Mouse (Mus musculus): ENCODE measurements at regions not wholly inside any gene's neighbourhood (a gene's known extent, or its start where the extent isn't known, plus 50 kb on each side); places are given as distances from the start of the nearest gene placed in this dataset.
A peak's percentile ranks its signal among the peaks of the same experiment; 100 is the strongest.

DNA sequence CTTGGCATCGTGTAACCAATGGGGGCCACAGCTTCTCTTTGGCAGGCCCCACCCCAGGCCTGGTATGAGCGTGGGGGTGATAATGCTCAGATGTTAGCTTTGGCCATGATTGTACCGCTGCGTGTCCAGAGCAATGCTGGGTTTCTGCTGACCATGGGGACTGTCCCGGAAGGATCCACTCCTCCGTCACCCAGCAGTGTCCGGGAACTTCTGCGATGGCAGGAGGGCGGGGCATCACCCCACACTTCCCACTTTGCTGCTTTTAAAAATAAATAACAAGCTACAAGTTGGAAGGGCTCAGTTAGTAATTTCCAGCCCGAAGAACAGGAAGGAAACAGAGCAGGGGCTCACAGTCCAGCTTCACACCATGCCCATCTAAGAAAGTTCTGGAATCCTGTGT is 116.7 kb upstream of the Ptpn1 start:
- no peak for ATAC-seq

DNA sequence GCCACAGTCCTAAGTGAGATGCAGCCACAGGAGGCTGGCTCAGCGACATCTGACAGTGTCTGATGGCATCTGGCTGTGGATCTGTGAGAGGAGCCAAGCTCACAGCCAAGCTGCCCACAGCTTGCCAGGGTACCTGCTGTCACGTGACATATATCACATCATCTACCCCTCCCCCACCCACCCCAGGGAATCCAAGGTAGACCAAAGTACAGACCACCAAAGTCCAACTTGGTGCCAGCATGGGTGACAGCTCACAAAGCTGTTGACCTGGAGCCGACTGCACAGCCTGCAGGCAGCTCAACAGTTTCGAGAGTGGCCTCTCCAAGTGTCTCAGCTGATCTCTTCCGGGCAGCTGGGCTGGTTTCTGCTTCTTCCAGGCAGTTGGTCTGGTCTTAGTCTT is 119.6 kb upstream of the Tmem189 start:
- no peak for ATAC-seq

DNA sequence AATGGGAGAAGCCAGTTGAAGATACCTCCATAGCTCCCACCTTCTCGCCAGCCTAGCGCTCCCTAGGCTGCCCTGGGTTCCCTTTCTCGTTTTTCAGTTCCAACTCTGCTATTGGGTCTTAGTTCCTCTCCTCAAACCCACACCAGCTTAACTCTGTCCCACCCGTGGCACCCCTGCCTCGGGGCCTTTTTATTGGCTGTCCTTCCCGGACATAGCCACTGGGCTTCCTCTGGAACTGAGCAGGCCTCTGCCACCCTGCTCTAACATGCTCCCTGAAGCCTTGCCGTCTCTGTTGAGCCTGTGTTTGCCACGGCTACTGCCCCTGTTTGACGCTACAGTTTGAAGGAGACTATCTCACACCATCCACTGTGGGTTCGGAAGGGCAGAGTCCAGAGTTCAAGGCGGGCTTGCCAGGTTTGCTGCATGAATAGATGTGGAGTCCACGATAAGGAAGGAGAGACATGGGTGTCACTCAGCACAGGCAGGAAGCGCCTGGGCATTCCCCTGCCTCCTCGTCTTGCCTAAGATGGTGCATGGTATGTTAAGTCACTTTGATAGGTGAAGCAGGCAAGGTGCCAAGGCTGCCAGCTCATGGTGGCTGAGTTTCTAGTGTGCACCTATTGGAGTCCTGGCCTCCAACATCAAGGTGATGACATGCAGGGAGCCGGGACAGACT is 116.1 kb upstream of the Tmem189 start:
- peak; percentile 79 for ATAC-seq

DNA sequence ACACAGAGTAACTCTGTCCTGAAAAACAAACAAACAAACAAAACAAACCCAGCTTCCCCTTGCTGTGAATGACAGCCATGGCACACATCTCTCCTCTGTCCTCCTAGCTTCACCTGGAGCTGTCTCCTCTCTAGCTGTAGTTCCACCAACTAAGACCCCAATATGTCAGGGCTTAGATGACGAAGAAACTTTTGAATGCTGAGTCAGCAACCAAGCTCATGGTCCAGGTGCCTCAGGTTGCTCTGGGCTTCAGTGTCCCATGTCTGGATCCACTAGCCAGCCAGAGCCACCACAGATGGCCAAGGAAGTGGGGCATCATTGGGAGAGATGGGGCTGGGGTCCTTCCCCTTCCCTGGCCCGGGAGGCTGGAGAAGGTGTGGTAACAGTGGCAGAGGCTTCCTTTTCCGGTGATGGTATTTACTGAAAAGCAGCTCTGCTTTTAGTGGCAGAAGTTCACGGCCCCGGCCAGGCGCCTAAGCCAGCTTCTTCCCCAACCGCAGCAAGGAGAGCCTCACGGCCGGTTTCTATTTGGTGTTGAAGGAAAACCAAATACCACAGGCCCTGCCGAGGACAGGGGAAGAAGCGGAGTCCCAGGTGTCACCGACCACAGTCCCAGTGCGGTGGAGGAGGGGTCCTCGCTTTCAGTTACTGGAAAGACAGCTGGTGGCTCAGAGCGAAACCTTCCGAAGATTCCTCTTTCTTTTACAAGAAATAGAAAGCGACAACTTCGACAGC is 115.0 kb upstream of the Tmem189 start:
- ATAC-seq = peak; percentile 42

DNA sequence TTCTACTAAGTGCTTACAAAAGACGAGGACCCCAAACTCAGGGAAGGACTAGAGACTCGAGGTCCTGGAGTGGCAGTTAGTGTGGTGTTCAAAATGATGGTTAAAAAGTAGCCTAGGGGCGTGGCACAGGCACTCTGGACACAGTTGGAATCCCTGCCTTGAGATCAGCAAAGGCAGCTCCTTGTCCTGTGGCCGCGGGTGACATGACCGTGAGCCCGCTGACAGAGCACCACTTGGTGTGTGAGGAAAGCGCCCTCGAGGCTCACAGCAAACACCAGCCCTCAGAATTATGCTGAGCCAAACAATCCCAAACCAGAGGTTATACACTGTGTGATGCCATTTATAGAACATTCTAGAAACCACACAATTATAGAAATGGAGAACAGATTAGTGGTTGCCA is 112.9 kb upstream of the Tmem189 start:
- no peak for ATAC-seq

DNA sequence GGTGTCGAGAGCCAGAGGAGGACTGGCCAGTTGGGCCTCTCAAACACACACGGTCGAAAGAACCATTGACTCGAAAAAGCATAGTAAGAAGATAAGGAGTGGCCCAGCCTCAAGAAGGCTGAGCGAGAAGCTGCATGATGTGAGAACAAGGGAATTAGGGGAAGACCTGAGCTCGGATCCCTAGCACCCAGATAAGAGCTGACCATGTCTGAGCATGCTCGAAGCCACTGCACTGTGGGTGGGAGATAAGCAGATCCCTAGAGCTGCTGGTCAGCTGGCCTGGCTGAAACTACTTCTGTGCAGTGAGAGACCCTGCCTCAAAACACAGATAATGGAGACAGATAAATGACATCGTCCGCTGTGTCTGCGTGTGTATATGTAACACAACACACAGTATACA is 111.8 kb upstream of the Tmem189 start:
- ATAC-seq = no peak

DNA sequence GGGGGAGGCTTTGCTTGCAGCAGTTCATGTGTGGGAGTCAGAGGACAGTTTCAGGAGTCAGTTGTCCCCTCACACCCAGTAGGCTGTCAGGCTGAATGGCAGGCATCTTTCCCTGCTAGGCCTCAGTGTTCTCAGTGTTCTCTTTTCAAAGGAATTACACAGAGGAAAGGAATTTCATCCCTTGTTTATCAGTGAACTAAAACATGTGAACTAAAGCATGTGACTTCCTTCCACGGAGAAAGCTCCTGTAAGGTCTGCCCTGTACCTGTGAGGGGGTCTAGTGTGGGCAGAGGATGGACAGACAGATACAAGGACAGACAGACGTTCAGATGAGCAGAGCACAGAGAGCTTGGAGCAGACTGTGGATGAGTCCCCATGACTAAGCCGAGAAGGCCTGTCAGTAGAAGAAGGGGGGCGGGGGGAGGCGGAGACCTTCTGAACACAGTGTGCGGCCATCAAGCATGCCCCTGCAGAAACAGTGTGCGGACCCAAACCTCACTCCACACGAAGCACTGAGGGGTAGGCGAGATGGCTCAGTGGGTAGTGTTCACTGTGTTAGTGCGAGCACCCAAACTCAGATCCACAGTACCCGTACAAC is 111.1 kb upstream of the Tmem189 start:
- ATAC-seq = no peak

DNA sequence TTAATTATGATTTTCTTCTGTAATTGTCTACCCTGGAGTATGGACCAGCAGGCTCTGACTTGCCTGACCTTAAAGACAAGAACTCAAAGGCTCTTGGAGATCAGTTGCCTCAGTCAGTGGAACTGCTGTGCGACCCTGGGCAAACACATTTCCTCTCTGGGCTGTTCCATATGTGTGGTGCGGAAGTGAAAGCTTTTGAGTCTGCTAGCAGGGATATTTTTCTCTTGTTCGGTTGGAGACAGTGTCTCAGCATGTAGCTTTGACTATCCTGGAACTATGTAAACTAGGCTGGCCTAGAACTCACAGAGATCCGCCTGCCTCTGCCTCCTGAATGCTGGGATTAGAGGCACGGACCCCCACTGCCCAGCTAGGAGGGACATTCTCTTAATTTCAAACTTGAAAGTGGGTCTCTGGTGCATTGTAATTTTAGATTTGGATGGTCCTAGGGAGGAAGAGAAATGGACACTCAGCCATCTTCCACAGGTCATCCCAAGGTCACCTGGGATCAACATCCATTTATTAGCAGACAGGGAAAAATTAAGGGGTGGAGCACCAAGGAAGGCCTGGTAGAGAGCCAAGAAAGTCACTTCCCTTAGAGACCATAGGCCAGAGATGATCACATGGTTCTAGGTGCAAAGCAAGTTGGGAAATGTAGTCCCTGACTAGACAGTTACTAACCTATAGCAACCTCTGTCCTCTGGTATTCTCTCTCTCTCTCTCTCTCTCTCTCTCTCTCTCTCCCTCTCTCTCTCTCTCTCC is 110.2 kb upstream of the Tmem189 start:
- no peak for ATAC-seq

DNA sequence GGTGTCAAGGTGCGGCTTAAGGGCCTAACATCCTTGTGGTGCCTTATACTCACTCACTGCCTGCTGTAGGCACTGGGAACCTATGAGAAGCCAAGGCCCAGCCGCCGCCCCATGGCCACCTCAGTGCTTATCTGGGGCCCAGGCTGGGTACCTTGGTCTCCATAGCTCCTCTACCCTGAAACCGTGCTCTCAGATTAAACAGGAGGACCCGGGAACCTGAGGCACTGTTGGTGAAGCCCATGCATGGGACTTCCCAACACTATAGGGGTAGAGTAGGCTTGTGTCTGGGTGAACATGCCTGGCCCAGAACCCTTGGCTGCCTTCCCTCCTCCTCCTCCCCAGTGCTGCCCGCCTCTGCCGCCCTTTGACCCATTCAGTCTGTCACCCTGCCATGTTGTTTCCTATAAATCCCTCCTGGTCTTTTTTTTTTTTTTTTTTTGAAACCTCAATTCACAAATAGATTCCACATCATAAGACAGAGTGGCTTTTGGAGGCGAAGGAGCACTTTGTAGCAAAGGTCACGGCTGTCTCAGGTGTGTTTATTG is 109.4 kb upstream of the Tmem189 start:
- ATAC-seq = no peak

DNA sequence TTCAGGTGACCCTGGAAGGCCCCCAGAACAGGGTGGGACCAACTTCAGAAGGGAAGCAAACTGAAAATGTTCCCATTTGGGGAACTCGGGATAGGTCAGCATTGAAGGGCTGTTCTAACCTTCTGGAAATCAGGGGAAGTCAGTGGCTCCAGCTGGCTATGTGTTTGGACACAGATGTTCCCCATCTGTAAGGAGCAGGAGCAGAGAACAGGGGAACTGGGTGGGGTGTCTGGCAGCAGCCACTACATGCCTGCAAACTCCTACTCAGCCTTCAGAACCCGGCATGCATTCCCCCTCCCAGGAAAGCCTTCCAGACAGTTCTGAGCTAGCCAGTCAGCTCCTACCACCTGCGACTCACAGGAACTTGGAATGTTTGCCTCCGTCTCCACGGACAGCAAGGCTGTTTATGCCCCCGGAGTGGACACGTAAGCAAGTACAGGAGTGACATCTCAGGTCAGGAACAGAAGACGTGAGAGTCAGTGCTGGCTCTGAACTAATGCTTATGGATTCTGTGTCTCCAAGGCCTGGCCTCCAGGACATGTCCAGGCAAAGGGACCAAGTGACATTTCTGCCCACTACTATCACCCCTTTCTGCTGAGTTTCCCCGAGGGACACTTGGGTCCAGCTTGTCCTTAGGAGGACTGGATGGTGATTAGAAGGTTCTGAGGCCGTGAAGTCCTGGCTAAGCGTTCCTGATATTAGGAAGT is 108.6 kb upstream of the Tmem189 start:
- ATAC-seq = no peak

DNA sequence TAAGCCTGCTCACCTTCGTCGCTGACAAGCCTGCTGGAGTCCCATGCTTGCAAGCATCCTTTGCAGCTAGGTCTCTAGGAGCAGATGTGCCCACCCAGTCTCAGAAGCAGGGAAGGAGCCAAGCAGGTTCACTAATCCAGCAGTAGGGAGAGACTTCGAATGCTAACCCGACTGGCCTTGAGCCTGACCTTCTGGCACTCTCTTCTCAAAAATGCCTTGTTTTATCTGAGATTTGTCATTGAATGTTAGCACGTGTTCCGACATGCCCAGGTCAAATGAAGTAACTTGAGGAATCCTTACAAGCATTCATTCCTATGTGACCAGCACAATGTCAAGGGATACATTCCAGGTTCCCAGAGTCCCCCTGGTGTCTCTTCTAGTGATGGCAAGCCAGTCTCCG is 105.9 kb upstream of the Tmem189 start:
- ATAC-seq = no peak

DNA sequence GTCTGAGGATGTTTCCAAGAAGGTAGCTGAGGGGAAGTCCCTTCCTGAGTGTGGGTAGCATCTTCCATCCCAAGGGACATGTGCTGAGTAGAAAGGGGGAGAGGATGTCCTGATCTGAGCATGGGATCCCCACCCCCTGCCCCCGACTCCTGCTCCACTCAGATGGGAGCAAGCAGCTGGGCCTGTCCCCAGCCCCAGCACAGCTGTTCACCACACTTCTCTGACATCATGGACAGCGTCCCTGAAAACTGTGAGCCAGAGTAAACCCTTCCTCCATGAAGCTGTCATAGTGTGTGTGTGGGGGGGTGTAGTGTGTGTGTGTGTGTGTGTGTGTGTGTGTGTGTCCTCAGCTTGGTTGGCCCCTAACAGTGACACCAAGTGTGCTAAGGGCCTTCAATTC is 104.3 kb upstream of the Tmem189 start:
- no peak for ATAC-seq

DNA sequence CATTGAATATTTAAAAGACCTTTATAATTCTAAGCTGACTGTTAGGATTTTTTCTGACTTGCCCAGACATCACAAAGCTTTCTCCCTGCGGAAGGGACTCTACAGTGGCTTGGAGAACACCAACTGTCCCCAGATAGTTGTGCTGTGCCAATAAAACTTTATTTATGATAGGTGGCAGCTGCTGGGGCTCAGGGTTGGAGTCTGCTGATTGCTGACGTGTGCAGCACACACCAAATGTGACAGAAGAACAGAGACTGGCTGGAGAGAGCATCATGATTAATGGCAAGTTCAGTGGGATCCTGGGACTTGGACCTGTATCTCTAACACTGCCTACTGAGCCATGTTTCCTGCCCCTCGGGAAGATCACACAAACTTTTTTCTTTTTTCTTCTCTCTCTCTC is 103.1 kb upstream of the Tmem189 start:
- no peak for ATAC-seq

DNA sequence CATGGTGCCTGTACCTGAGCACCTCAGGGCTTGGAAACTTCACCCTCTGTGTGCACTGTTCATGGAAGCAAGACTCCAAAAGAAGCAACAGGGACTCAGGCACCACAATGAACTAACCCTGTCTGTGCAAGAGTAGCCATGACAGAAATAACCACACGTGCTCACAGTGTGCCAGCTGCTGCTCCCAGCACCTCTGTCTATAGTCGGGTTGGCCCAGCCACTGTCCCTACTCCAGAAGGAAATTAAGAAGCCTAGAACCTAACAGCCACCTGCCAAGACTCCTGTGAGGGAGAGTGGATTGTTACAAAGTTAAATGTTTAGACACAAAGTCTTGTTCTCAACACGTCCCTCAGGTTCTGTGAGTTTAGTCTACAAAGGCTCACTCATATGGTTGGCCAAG is 102.7 kb upstream of the Tmem189 start:
- ATAC-seq = no peak

DNA sequence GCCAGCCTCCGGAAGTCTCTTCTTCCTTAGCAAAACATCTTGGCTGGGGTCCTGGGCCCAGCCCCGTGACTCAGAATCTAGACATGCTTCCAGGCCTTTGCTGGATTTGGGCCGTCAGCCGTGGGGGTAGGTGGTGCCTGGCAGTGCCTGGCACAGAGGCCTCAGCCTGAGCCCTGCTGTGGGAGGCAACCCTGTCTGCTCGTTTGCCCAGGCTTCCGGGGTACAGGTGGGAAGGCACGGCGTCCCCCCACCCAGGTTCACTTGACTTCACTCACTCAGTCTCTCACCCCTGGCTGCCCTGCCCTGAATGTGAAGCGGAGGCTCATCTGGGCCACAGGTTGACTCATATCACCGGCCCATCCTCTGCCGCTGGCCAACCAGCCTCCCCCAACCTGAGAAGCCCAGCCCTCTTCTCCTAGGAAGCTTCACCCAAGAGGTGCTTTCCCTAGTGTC is 99.9 kb upstream of the Tmem189 start:
- no peak for ATAC-seq

DNA sequence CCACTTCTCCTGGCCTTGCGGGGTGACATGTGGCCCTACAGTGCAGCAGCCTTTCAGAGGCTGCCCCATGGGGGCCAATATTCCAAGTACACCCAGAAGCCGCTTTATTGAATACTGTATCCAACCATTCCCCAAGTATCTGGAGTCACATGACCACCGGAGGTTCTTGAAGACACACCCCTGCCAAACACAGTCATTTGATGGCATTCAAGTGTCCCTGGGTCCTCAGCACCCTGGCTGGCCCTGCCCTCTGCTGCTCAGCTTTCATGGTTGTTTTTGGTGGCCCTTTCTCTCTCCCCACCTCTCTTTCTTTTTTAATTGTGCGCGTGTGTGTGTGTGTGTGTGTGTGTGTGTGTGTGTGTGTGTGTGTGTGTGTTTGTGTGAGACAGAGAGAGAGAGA is 97.3 kb upstream of the Tmem189 start:
- no peak for ATAC-seq

DNA sequence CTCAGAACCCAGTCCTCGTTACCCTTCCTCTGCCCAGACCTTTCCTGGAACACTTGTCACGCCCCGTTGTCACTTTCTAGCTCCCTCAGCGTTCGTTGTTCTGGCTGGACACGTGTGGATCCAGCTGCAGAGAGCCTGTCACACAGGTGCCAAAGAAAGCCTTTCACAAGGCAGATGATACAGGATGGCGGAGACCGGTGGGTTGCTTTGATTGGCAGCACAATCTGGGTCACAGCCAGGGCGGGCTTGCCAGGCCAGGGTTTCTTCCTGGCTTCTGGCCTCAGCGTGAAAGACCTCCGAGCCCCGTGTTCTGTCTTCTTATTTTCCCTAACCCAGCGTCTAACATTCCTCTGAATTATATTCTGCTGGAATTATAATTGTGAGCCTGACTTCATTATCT is 94.7 kb upstream of the Tmem189 start:
- ATAC-seq = no peak

DNA sequence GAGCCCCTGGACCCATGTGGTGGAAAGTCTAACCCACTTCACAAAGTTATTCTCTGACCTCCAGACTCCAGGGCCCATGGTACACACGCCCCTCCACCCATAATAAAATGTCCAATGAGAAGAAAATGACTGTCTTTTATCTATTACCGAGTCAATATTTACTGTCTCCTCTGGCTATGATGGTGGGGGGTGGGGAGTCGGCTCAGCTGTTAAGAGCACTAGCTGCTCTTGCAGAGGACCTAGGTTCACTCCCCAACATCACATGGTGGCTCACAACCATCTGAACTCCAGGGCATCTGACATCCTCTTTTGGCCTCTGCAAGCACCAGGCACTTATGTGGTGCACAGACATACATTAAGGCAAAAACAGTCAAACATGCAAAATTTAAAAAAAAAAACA is 93.8 kb upstream of the Tmem189 start:
- ATAC-seq = no peak

DNA sequence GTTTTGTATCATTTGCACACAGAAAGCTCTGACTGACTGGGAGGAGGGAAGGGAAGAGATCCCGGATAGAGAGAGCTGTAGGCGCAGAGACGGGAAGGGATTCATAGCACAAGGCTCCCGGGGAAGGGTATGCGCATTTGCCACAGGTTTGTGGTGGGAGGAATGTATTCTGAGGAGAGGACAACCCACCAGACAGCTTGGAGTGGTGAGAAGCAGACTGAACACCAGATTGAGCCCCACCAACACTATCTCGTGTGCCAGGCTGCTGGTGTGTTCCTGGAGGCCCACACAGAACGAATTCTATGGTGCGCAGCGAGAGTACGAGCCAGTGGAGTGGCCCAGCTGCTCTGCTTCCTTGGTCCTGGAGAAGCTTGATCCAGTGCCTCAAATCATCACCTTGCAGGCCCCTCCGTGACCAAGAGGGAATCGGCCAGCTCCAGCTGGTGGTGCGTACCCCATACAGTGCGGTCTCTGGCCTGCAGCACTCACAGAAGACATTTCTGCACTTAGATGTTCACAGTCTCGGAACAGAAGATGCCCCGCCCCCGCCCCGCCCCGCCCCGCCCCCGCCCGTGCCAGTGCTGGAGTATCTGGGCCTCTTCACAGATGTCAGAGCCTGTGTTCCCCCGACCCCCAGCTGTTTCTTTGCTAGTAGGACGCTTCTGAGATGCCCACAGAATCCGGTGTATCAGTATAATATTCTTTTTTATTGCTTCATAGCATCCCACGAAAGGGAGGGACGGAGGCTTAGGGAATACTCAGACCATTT is 92.8 kb upstream of the Tmem189 start:
- ATAC-seq = no peak

DNA sequence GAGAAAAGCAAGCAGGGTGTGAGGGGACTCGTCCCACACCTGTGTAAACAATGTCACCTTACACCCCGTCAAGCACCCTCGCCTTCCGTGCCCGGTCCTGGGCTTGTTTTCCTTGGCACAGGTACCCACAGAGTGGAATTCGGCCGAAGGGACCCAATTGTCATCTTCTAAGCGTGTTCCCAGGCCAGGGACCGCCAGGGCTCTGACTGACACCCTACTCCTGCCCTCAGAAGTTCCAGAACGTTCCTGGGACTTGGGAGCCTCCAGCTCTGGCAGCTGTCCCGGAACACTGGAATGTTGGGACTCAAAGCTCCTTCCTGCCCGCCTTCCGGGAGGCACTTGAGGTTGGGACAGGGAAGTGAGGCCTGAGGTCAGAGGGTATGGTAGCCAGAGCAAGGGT is 91.9 kb upstream of the Tmem189 start:
- no peak for ATAC-seq

DNA sequence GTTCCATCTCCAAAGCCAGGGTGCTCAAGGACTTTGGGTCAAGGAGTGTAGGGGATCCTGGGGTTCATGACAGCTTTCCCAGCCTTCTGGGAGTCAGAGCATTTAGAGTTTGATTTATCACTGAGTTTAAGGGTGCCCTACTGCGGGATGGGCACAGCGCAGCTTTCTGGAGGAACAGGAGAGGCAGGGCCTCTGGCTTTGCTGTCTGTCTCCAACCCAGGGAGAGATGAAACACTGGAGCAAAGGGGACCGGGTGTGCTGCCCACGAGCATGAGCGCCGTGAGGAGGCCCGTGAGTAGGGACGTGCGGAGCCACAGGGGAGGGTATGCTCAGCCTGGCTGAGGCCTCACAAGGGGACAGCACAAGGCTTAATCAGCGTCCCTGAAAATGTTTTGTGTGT is 89.1 kb upstream of the Tmem189 start:
- ATAC-seq = no peak

DNA sequence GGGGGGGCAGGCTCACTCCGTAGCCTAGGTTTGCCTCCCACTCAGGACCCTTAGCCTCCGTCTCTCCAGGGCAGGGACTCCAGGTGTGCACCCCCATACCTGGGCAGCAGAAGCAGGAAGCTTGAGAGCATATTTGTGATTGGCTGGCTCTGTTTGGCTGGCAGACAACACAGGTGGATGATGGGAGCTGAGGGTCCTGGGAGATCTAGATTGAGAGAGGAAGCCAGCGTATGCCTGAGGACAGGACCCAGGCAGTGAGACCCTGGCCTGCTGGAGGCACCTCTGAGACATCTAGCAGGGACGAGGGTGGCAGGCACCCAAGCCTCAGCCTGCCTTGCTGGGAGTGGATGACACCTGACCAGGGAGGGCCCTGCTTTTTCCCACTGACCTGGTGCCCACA is 88.6 kb upstream of the Tmem189 start:
- ATAC-seq = no peak
